Mouse (Mus musculus) neural tube, embryonic 15.5 days (tissue): ENCODE results near the gene Fundc1. TPM values are rescaled to one million over a fixed set of nuclear protein-coding genes. Genes with fewer than 3 reads are reported as not detected.
A peak's percentile ranks its signal among the peaks of the same experiment; 100 is the strongest.

Experiments used
- ATAC-seq: fragments of 200-750 bp; cut with Nextera tagmentation; 2 replicates; pipeline ENCODE4 v1.8.0; 2017; ENCODE audit warnings: mild to moderate bottlenecking, moderate TSS enrichment, moderate library complexity; ENCODE audit not compliant: low FRiP score
- H3K27ac ChIP-seq: fragments of 300-500 bp; sonication (generic); replicated peaks from 2 replicates; pipeline ENCODE4 v1.5.1; 2015; ENCODE audit warnings: mild to moderate bottlenecking, inconsistent platforms
- H3K27me3 ChIP-seq: fragments of 300-500 bp; sonication (generic); replicated peaks from 2 replicates; pipeline ENCODE4 v1.6.1; 2015; ENCODE audit warnings: inconsistent platforms
- H3K36me3 ChIP-seq: fragments of 300-500 bp; sonication (generic); 2 replicates; pipeline ENCODE4 v1.6.1; 2015; ENCODE audit warnings: inconsistent platforms
- H3K4me1 ChIP-seq: fragments of 300-500 bp; sonication (generic); 2 replicates; pipeline ENCODE4 v1.6.1; 2015; ENCODE audit warnings: inconsistent platforms
- H3K4me2 ChIP-seq: fragments of 300-500 bp; sonication (generic); 2 replicates; pipeline ENCODE4 v1.6.1; 2015; ENCODE audit warnings: inconsistent platforms, mild to moderate bottlenecking, moderate library complexity
- H3K4me3 ChIP-seq: fragments of 300-500 bp; sonication (generic); replicated peaks from 2 replicates; pipeline ENCODE4 v1.5.1; 2015; ENCODE audit warnings: mild to moderate bottlenecking, inconsistent platforms
- H3K9ac ChIP-seq: fragments of 300-500 bp; sonication (generic); replicated peaks from 2 replicates; pipeline ENCODE4 v1.6.1; 2015; ENCODE audit warnings: mild to moderate bottlenecking, inconsistent platforms
- H3K9me3 ChIP-seq: fragments of 300-500 bp; sonication (generic); replicated peaks from 2 replicates; pipeline ENCODE4 v1.6.1; 2016; ENCODE audit warnings: inconsistent platforms
- WGBS: fragments of 180-500 bp; shearing (Covaris S2); methylation state at CpG from one replicate; pipeline ENCODE4 v1.1.7; 2015; ENCODE audit warnings: mixed read lengths; 5-methylcytosine and 5-hydroxymethylcytosine counted together
- polyA plus RNA-seq: library from polyadenylated mRNA; unstranded; fragments of >200 nt; fragmentation: Nextera tagmentation; extraction: Ambion mirVana; gene quantifications from 2 replicates; pipeline ENCODE4 v1.2.1, GENCODE M21; 2015

The Fundc1 gene
- polyA plus RNA-seq, result 57.2 and 59.1 TPM in 2 replicates

- peaks cover 5% of the 10 kb centered on the region; the same call in 1 of the 2 replicates for H3K4me1 ChIP-seq
- ATAC-seq, result peak; percentile 98
- H3K4me3 ChIP-seq, result peak within 1 kb of the TSS; percentile 47
- WGBS, result 15% methylated on average over 25 of the region's 30 CpGs
- H3K36me3 ChIP-seq, result no peaks in the 10 kb centered on the region
- peak within 1 kb of the TSS; percentile 54 for H3K4me2 ChIP-seq
- H3K27me3 ChIP-seq, result no peaks in the 10 kb centered on the region
- H3K9me3 ChIP-seq, result no peaks in the 10 kb centered on the region
- H3K27ac ChIP-seq, result peak within 1 kb of the TSS; percentile 91
- H3K9ac ChIP-seq, result peak within 1 kb of the TSS; percentile 51
Observed at GRCm38 (mm10) chrX:17571621-17572459, at the start of gene Fundc1. Gene Fundc1, minus strand, starts transcription at chrX:17572325.

- Histone ChIP-seq H3K9ac (no peak overlapping the region), H3K4me3 (no peak overlapping the region), H3K9me3 (no peaks in the 10 kb centered on the region), H3K27ac (no peak overlapping the region), H3K4me1 (no peaks in the 10 kb centered on the region), H3K27me3 (no peaks in the 10 kb centered on the region), H3K4me2 (no peak overlapping the region), H3K36me3 (no peaks in the 10 kb centered on the region)
- no peak for ATAC-seq
- WGBS, result 66% methylated on average over 1 of the region's 1 CpGs
Observed at GRCm38 (mm10) chrX:17611253-17611652, 39.1 kb upstream of the Fundc1 start.

GRCm38 (mm10) chrX:17608763-17609162 lies 36.6 kb upstream of the Fundc1 start:
- no peak overlapping the region for H3K4me3 ChIP-seq
- H3K4me1 ChIP-seq, result no peaks in the 10 kb centered on the region
- H3K9me3 ChIP-seq, result no peaks in the 10 kb centered on the region
- no peak overlapping the region for H3K27ac ChIP-seq
- H3K27me3 ChIP-seq, result no peaks in the 10 kb centered on the region
- H3K4me2 ChIP-seq, result no peak overlapping the region
- no peaks in the 10 kb centered on the region for H3K36me3 ChIP-seq
- H3K9ac ChIP-seq, result no peak overlapping the region
- no peak for ATAC-seq
- 79% methylated on average over 1 of the region's 1 CpGs for WGBS

GRCm38 (mm10) chrX:17607668-17608067 lies 35.5 kb upstream of the Fundc1 start:
- no peak overlapping the region for H3K4me3 ChIP-seq
- H3K4me1 ChIP-seq, result no peaks in the 10 kb centered on the region
- no peak overlapping the region for H3K4me2 ChIP-seq
- no peaks in the 10 kb centered on the region for H3K9me3 ChIP-seq
- no peaks in the 10 kb centered on the region for H3K27me3 ChIP-seq
- H3K27ac ChIP-seq, result no peak overlapping the region
- ATAC-seq, result no peak
- H3K9ac ChIP-seq, result no peak overlapping the region
- 82% methylated on average over 3 of the region's 3 CpGs for WGBS
- no peaks in the 10 kb centered on the region for H3K36me3 ChIP-seq

GRCm38 (mm10) chrX:17593331-17593730 lies 21.2 kb upstream of the Fundc1 start:
- H3K9me3 ChIP-seq, result no peaks in the 10 kb centered on the region
- no peak overlapping the region for H3K4me3 ChIP-seq
- no peak overlapping the region for H3K4me2 ChIP-seq
- no peaks in the 10 kb centered on the region for H3K27me3 ChIP-seq
- no peak overlapping the region for H3K27ac ChIP-seq
- H3K36me3 ChIP-seq, result no peaks in the 10 kb centered on the region
- no peak overlapping the region for H3K9ac ChIP-seq
- ATAC-seq, result no peak
- no peaks in the 10 kb centered on the region for H3K4me1 ChIP-seq

DNA sequence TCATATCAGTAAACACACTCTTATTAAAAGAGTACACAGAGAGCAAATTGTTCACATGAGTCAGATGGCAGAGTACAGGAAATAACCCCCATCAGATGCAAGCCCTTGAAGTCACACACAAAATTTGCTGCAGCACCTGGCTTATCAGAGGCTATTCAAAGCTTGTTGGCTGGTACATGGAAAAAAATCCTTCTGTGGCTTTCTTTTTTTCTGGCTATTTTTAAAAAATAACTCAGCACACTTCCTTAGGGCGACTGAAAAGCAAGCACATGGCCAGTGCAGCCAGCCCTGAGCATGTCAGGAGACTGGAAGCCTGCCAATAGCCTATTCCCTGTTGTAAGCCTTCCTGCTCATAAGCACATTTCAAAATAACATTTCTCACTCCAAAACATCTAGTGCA lies 18.6 kb upstream of the Fundc1 start:
- no peak overlapping the region for H3K9ac ChIP-seq
- no peak for ATAC-seq
- H3K4me2 ChIP-seq, result no peak overlapping the region
- no peak overlapping the region for H3K4me3 ChIP-seq
- H3K9me3 ChIP-seq, result no peaks in the 10 kb centered on the region
- H3K4me1 ChIP-seq, result no peaks in the 10 kb centered on the region
- no peak overlapping the region for H3K27ac ChIP-seq
- WGBS, result 54% methylated on average over 1 of the region's 1 CpGs
- H3K27me3 ChIP-seq, result no peaks in the 10 kb centered on the region
- no peaks in the 10 kb centered on the region for H3K36me3 ChIP-seq

GRCm38 (mm10) chrX:17571271-17571620 lies 879 bp downstream of the Fundc1 start:
- Histone ChIP-seq H3K36me3 (no peaks in the 10 kb centered on the region), H3K4me2 (peak overlapping the region; percentile 54), H3K9ac (peak overlapping the region; percentile 51), H3K4me1 (peaks cover 5% of the 10 kb centered on the region; the same call in 1 of the 2 replicates), H3K9me3 (no peaks in the 10 kb centered on the region), H3K27me3 (no peaks in the 10 kb centered on the region), H3K27ac (peak overlapping the region; percentile 91), H3K4me3 (peak overlapping the region; percentile 47)
- WGBS, result 24% methylated on average over 10 of the region's 10 CpGs
- ATAC-seq, result no peak

DNA sequence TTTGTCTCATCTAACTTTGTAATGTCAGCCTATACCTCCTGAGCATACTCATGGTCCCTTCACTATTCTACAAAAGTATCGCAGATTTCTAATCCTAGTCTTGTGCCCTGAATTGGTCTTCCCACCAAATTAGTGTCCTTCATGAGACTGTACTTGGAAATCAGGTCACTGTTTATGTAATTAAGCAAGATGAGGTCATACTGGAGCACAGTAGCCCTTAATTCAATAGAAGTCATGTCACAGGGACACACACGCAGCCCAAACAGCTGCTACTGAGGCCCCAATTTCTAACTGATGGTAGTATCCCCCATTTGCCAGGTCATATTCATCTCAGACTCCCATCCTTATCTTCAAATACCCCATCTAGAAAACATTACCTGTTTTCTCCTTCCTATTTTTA lies 3.5 kb downstream of the Fundc1 start:
- no peaks in the 10 kb centered on the region for H3K9me3 ChIP-seq
- ATAC-seq, result no peak
- no peaks in the 10 kb centered on the region for H3K36me3 ChIP-seq
- WGBS, result 85% methylated on average over 2 of the region's 2 CpGs
- H3K27ac ChIP-seq, result no peak overlapping the region
- H3K4me1 ChIP-seq, result peaks cover 5% of the 10 kb centered on the region; the same call in 1 of the 2 replicates
- H3K4me3 ChIP-seq, result no peak overlapping the region
- H3K9ac ChIP-seq, result no peak overlapping the region
- no peaks in the 10 kb centered on the region for H3K27me3 ChIP-seq
- H3K4me2 ChIP-seq, result no peak overlapping the region

- no peak for ATAC-seq
- no peaks in the 10 kb centered on the region for H3K9me3 ChIP-seq
- no peaks in the 10 kb centered on the region for H3K27me3 ChIP-seq
- H3K4me3 ChIP-seq, result no peak overlapping the region
- peaks cover 2% of the 10 kb centered on the region; the same call in 1 of the 2 replicates for H3K4me1 ChIP-seq
- no peak overlapping the region for H3K27ac ChIP-seq
- no peak overlapping the region for H3K4me2 ChIP-seq
- H3K9ac ChIP-seq, result no peak overlapping the region
- H3K36me3 ChIP-seq, result no peaks in the 10 kb centered on the region
Observed at GRCm38 (mm10) chrX:17565743-17566142, 6.4 kb downstream of the Fundc1 start.

DNA sequence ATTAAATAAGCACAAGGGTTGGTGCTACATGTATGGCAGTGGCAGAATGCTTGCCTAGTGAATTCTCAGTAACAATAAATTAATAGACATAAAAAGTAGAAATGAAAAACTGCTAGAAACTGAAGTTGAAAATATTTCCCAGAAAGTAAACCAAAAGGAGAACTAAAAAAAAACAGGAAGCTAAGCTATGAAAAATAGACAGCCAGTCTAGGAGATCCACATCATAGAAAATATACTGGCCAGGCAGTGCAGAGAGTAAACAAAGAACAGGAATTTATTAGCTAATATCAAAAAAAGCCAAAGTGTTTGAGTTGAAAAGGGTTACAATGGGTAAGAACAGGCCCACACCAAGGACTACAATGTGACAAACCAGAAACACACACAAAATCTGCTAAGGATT lies 7.4 kb downstream of the Fundc1 start:
- no peak overlapping the region for H3K4me3 ChIP-seq
- H3K36me3 ChIP-seq, result no peaks in the 10 kb centered on the region
- no peaks in the 10 kb centered on the region for H3K9me3 ChIP-seq
- H3K27ac ChIP-seq, result no peak overlapping the region
- H3K9ac ChIP-seq, result no peak overlapping the region
- H3K4me2 ChIP-seq, result no peak overlapping the region
- H3K4me1 ChIP-seq, result no peaks in the 10 kb centered on the region
- ATAC-seq, result no peak
- no peaks in the 10 kb centered on the region for H3K27me3 ChIP-seq

GRCm38 (mm10) chrX:17558746-17559145 lies 13.4 kb downstream of the Fundc1 start:
- no peak overlapping the region for H3K27ac ChIP-seq
- WGBS, result 37% methylated on average over 4 of the region's 4 CpGs
- ATAC-seq, result no peak

GRCm38 (mm10) chrX:17554488-17554887 lies 17.6 kb downstream of the Fundc1 start:
- Histone ChIP-seq H3K9ac (no peak overlapping the region), H3K36me3 (no peaks in the 10 kb centered on the region), H3K4me3 (no peak overlapping the region), H3K4me1 (no peaks in the 10 kb centered on the region), H3K27ac (no peak overlapping the region), H3K4me2 (no peak overlapping the region), H3K27me3 (no peaks in the 10 kb centered on the region), H3K9me3 (no peaks in the 10 kb centered on the region)
- no peak for ATAC-seq
- WGBS, result 44% methylated on average over 4 of the region's 4 CpGs

More at GRCm38 (mm10) chrX:17558746-17559145, 13.4 kb downstream of the Fundc1 start:
- no peaks in the 10 kb centered on the region for H3K27me3 ChIP-seq
- no peak overlapping the region for H3K9ac ChIP-seq
- no peaks in the 10 kb centered on the region for H3K9me3 ChIP-seq
- no peaks in the 10 kb centered on the region for H3K4me1 ChIP-seq
- H3K4me3 ChIP-seq, result no peak overlapping the region
- no peak overlapping the region for H3K4me2 ChIP-seq
- no peaks in the 10 kb centered on the region for H3K36me3 ChIP-seq
